Mouse (Mus musculus): ENCODE measurements around the gene Fgfr2.

DNA sequence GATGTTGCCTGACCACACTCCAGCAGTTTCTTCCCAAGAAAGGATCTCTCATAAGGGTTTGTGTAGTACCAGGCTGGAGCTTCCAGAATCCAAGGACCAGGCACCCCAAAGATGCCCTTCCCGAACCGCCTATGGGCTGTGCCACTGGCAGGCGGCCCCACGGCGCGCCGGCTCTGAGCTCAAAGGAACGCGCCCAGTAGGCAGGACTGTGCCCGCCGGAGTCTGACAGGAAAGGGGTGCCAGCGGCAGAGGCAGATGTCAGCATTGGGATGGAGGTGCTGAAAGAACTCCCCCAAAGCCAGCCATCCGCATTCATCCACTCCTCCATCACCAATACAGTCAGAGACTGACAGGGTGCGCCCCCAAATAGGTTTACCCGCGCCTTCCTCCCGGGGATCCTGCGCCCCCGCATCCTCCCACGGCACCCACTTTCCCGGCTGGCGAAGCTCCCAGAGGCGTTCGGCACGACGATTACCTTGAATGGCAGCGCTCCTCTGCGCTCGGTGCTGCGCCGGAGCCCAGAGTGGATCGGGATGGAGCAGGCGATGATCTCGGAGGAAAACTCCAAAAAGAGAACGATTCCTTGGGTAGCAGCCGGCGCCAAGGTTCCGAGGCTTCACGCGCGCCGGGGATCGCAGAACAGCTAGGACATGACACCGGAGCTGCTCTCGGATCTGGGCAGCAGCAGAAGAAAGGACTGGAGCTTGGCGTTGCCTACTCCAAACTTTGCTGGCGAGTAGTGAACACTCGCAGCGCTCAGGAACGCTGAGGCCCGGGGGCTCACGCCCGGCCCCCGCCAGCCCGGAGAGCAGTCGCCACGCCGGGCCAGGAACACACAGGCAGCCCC is 2857.6 kb downstream of the Fgfr2 start:
- no peak for TF ChIP-seq CTCF (IDR thresholded peaks at IDR 0.05)
- no peak for TF ChIP-seq EP300 (IDR thresholded peaks at IDR 0.05)
